Mouse (Mus musculus) testis, adult 2 months (tissue): ENCODE measurements around the gene Ston1. TPM values are rescaled to one million over a fixed set of nuclear protein-coding genes. Genes with fewer than 3 reads are reported as not detected.

Experiments
- H3K27ac ChIP-seq: fragments of 200-500 bp; 2 replicates; pipeline ENCODE4 v1.5.1; 2012; ENCODE audit warnings: low read depth, low read length; ENCODE audit not compliant: control insufficient read depth, insufficient read depth
- H3K27me3 ChIP-seq: fragments of 200-500 bp; 2 replicates; pipeline ENCODE4 v1.6.1; 2012; ENCODE audit warnings: mild to moderate bottlenecking, low read length, moderate library complexity; ENCODE audit not compliant: control insufficient read depth, insufficient read depth
- H3K36me3 ChIP-seq: fragments of 200-500 bp; 2 replicates; pipeline ENCODE4 v1.6.1; 2012; ENCODE audit warnings: mild to moderate bottlenecking, low read length; ENCODE audit not compliant: control insufficient read depth, insufficient read depth
- H3K4me1 ChIP-seq: fragments of 200-500 bp; 2 replicates; pipeline ENCODE4 v1.6.1; 2012; ENCODE audit warnings: low read length; ENCODE audit not compliant: control insufficient read depth, insufficient read depth
- H3K4me3 ChIP-seq: fragments of 200-500 bp; 2 replicates; pipeline ENCODE4 v1.5.1; 2012; ENCODE audit warnings: low read depth, mild to moderate bottlenecking, low read length, moderate library complexity, mixed read lengths; ENCODE audit not compliant: control insufficient read depth
- CTCF ChIP-seq: fragments of 200-500 bp; IDR thresholded peaks from 2 replicates; pipeline ENCODE4 v1.5.1; 2012; ENCODE audit warnings: low read depth, mild to moderate bottlenecking, inconsistent platforms, low read length, moderate library complexity; ENCODE audit not compliant: control insufficient read depth, insufficient read depth, insufficient replicate concordance
- POLR2A ChIP-seq: fragments of 200-500 bp; IDR thresholded peaks from 2 replicates; pipeline ENCODE4 v1.6.1; 2012; ENCODE audit warnings: low read depth, mild to moderate bottlenecking, inconsistent platforms, low read length, moderate library complexity; ENCODE audit not compliant: control insufficient read depth
- polyA plus RNA-seq: library from polyadenylated mRNA; depleted of rRNA; stranded (reverse); fragments of >200 nt; gene quantifications from 2 replicates; pipeline ENCODE4 v1.2.3, GENCODE M21; 2012

Gene Ston1
- polyA plus RNA-seq, 1 experiment: 18.5 TPM

DNA sequence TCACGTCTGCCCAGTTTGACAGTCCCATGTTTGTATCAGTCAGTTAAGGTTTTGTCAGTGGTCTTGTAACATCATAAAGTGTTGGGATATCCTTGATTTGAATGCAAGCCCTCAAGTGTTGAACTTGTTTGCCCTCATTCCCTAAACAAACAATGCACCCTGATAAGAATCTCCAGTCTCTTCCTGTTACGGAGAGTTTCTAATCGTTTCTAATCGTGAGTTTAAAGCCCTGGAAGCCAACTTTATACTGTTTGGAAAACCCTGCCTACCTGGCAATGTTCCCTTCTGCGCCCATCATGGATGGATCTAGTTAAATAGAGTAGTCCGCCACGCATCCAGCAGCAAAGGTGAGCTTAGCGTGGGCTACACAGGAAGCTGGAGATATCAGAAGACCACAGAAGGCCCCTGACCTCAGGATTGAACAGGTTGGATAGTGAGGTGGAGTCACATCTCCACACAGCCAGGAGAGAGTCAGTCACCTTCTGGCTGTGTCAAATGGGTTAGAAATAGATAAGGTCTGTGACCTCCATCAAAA lies 3.1 kb downstream of the Ston1 start:
- Histone ChIP-seq H3K4me1 (peaks cover 9% of the 10 kb centered on the region), H3K36me3 (no peaks in the 10 kb centered on the region), H3K27ac (no peak overlapping the region), H3K27me3 (no peaks in the 10 kb centered on the region), H3K4me3 (no peak overlapping the region)
- TF ChIP-seq CTCF (no peak), POLR2A (no peak)

DNA sequence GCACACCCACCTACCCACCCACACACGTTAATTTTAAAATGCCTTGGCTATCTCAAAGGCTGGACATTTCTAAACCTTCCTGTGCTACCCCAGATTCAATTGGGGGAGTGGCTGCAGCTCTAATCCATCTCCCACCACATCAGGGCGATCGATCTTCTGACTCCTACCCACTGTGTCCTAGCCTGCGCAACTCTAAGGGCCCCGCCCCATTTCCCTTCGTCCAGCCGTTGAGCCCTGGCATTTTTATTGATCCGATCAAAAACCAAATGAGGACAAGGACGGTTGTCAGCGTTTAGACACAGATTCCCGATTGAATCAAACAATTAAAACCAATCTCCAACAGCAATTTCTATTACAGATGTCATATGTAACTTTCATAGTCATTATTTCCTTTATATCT lies 6.5 kb downstream of the Ston1 start:
- TF ChIP-seq CTCF (no peak), POLR2A (no peak)
- H3K4me3 ChIP-seq: peak overlapping the region; percentile 65
- H3K36me3 ChIP-seq: no peaks in the 10 kb centered on the region
- H3K27ac ChIP-seq: no peak overlapping the region
- H3K4me1 ChIP-seq: peaks cover 11% of the 10 kb centered on the region
- H3K27me3 ChIP-seq: no peaks in the 10 kb centered on the region

DNA sequence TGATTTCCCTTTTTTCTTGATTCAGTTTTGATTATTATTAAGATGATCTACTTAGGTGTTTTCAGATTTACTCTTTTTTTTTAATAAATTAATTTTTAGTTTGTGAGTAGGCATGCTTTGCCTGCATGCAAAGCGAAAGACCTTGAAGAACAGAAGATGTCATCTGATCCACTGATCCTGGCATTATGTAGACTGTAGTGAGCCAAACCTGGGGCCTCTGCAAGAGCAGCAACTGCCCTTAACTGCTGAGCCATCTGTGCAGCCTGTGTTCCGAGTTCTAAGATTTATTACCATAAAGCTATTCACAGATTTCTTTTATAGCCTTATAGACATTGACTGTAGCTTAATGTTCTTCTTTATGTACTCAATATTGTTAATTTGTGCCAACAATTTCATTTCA lies 8.6 kb downstream of the Ston1 start:
- no peaks in the 10 kb centered on the region for H3K36me3 ChIP-seq
- peaks cover 13% of the 10 kb centered on the region for H3K4me1 ChIP-seq
- H3K27ac ChIP-seq: no peak overlapping the region
- H3K4me3 ChIP-seq: no peak overlapping the region
- no peaks in the 10 kb centered on the region for H3K27me3 ChIP-seq
- TF ChIP-seq POLR2A (no peak), CTCF (no peak)

DNA sequence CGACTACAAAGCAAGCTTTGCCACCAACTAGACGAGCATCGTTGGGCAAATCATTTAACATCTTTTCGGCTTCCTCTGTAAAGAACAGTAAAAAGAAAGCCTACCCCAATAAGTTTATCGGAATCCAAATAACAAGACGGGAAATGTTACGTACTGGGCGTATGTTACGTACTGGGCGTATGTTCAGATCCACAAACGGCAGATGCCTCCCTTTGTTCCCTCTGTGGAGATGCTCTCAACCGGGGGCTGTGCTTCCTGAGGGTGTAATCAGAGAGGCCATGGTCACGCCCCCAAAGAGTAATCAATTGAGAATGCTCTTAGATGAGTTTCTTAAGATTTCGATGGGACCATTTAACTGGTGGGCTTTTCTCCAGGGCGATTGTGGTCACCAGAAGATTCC lies 11.9 kb downstream of the Ston1 start:
- H3K27me3 ChIP-seq: no peaks in the 10 kb centered on the region
- TF ChIP-seq CTCF: no peak
- no peak for TF ChIP-seq POLR2A
- H3K4me1 ChIP-seq: peaks cover 11% of the 10 kb centered on the region
- H3K36me3 ChIP-seq: no peaks in the 10 kb centered on the region
- peak overlapping the region; percentile 26; the same call in 1 of the 2 replicates for H3K27ac ChIP-seq
- H3K4me3 ChIP-seq: peak overlapping the region; percentile 44; the same call in 1 of the 2 replicates

DNA sequence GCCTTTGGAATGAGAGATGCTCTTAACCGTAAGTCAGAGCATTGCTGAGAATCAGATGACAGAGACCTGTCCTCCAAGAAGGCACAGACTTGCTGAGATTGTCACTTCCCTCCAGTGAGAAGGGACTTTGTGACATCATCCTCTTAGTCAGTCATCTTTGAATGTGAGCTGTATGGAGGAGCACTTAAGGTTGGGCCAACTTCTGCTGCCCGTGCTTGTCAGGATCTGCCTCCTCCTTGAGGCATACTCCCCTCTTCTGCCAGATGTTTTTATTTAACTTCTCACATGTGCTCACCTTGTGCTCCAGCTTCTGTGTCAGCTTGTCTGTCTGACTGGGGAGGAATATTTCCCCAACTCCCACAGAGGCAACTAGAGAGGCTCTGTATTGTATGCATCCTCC lies 13.6 kb downstream of the Ston1 start:
- peaks cover 11% of the 10 kb centered on the region for H3K4me1 ChIP-seq
- no peak for TF ChIP-seq POLR2A
- no peak for TF ChIP-seq CTCF

DNA sequence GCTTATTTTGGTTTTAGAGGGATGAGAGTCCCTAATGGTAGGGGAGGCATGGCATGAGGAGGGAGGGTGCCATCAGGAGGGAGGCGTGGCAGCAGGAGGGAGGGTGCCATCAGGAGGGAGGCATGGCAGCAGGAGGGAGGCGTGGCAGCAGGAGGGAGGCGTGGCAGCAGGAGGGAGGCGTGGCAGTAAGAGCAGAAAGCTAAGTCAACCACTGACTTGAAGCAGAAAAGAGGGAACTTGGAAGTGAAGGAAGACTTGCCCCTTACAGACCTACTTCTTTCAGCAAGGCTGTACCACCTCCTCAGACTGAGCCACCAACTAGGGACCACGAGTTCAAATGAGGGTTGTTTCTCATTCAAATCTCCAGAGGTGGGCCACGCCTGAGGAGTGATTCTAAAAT lies 15.7 kb downstream of the Ston1 start:
- Histone ChIP-seq H3K27me3 (no peaks in the 10 kb centered on the region), H3K4me1 (peaks cover 6% of the 10 kb centered on the region), H3K4me3 (no peak overlapping the region), H3K36me3 (no peaks in the 10 kb centered on the region), H3K27ac (no peak overlapping the region)
- TF ChIP-seq POLR2A (no peak), CTCF (no peak)

More for the DNA sequence above, 13.6 kb downstream of the Ston1 start:
- no peak overlapping the region for H3K4me3 ChIP-seq
- H3K27ac ChIP-seq: no peak overlapping the region
- no peaks in the 10 kb centered on the region for H3K36me3 ChIP-seq
- no peaks in the 10 kb centered on the region for H3K27me3 ChIP-seq

DNA sequence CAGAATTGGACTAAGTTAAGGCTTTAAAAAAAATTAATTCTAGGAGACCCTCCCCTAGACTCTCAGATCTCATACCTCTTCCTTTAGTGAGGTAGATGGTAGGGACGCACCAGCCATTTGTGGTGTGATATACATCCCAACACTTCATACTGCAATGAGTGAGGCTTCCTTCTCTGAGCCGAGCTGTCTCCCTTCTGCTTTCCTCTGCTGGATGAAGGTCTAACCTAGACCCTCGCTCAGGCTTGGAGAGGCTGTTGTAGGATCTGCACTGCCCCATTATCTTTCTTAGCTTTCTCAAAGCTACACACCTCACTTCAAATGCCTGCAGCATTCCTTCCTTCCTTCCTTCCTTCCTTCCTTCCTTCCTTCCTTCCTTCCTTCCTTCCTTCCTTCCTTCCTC lies 16.2 kb downstream of the Ston1 start:
- TF ChIP-seq CTCF (no peak), POLR2A (no peak)
- H3K4me3 ChIP-seq: no peak overlapping the region
- H3K4me1 ChIP-seq: peaks cover 4% of the 10 kb centered on the region
- H3K27ac ChIP-seq: no peak overlapping the region
- H3K36me3 ChIP-seq: no peaks in the 10 kb centered on the region
- no peaks in the 10 kb centered on the region for H3K27me3 ChIP-seq

DNA sequence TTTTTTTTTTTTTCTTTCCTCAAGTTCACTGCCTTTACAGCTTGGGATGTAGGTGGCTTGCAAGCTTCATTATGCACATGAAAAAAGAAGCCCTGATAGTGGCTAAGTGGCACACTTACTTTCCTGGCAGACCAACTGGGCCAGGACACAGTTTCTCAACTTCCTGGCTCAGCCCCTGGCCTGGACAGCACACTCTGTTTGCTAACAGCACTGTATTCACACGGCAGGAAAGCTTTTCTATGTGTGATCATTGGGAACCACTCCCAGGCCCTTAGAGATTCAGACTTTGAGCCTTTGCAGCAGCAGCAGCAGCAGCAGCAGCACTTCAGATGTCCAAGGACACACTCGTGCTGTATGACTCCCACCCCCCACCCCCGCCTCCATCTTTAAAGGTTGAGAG lies 16.8 kb downstream of the Ston1 start:
- Histone ChIP-seq H3K4me3 (no peak overlapping the region), H3K27me3 (no peaks in the 10 kb centered on the region), H3K36me3 (no peaks in the 10 kb centered on the region), H3K4me1 (peaks cover 2% of the 10 kb centered on the region), H3K27ac (no peak overlapping the region)
- TF ChIP-seq POLR2A: no peak
- TF ChIP-seq CTCF: no peak
